Mouse (Mus musculus) intestine, postnatal 0 days (tissue): ENCODE results near the gene Casp8ap2. TPM values are rescaled to one million over a fixed set of nuclear protein-coding genes. Genes with fewer than 3 reads are reported as not detected.

ENCODE experiments used
- ATAC-seq: fragments of 200-750 bp; cut with Nextera tagmentation; 2 replicates; pipeline ENCODE4 v1.8.0; 2017; ENCODE audit warnings: mild to moderate bottlenecking, moderate TSS enrichment, moderate library complexity
- H3K27ac ChIP-seq: fragments of 300-500 bp; sonication (generic); 2 replicates; pipeline ENCODE4 v1.5.1; 2014; ENCODE audit warnings: mild to moderate bottlenecking, low read depth, low read length, moderate library complexity
- H3K27me3 ChIP-seq: fragments of 300-500 bp; sonication (generic); replicated peaks from 2 replicates; pipeline ENCODE4 v1.6.1; 2014; ENCODE audit warnings: low read length, mixed read lengths; ENCODE audit not compliant: control insufficient read depth, insufficient read depth
- H3K36me3 ChIP-seq: fragments of 300-500 bp; sonication (generic); 2 replicates; pipeline ENCODE4 v1.6.1; 2014; ENCODE audit warnings: mild to moderate bottlenecking, moderate library complexity; ENCODE audit not compliant: control insufficient read depth, insufficient read depth
- H3K4me1 ChIP-seq: fragments of 300-500 bp; sonication (generic); replicated peaks from 2 replicates; pipeline ENCODE4 v1.6.1; 2014; ENCODE audit warnings: antibody characterized with exemption, low read length, mixed read lengths; ENCODE audit not compliant: control insufficient read depth, insufficient read depth
- H3K4me2 ChIP-seq: fragments of 300-500 bp; sonication (generic); replicated peaks from 2 replicates; pipeline ENCODE4 v1.6.1; 2014; ENCODE audit warnings: low read depth, mild to moderate bottlenecking, moderate library complexity
- H3K4me3 ChIP-seq: fragments of 300-500 bp; sonication (generic); 2 replicates; pipeline ENCODE4 v1.5.1; 2014; ENCODE audit warnings: low read depth, low read length
- H3K9ac ChIP-seq: fragments of 300-500 bp; sonication (generic); 2 replicates; pipeline ENCODE4 v1.6.1; 2014; ENCODE audit warnings: mild to moderate bottlenecking, low read depth, low read length
- H3K9me3 ChIP-seq: fragments of 300-500 bp; sonication (generic); 2 replicates; pipeline ENCODE4 v1.6.1; 2016; ENCODE audit warnings: mixed run types; ENCODE audit not compliant: control insufficient read depth
- CTCF ChIP-seq: sonication (generic); IDR thresholded peaks from 2 replicates; pipeline ENCODE4 v1.5.1; 2016; ENCODE audit warnings: low read depth, mild to moderate bottlenecking, control low read depth, antibody characterized with exemption, moderate library complexity
- WGBS: fragments of 180-500 bp; shearing (Covaris S2); extraction: QIAGEN DNeasy Blood & Tissue Kit; methylation state at CpG from one replicate; pipeline ENCODE4 v1.1.7; 2014; 5-methylcytosine and 5-hydroxymethylcytosine counted together
- polyA plus RNA-seq: library from polyadenylated mRNA; unstranded; fragments of >200 nt; fragmentation: Nextera tagmentation; extraction: Ambion mirVana; gene quantifications from 2 replicates; pipeline ENCODE4 v1.2.1, GENCODE M21; 2015

Gene Casp8ap2
- polyA plus RNA-seq, 1 experiment from 2014 or later, result 18.4 TPM

- Histone ChIP-seq H3K4me1 (no peaks in the 10 kb centered on the region), H3K27ac (peak within 1 kb of the TSS; percentile 79), H3K27me3 (no peaks in the 10 kb centered on the region), H3K9ac (peak within 1 kb of the TSS; percentile 52), H3K4me3 (peak within 1 kb of the TSS; percentile 85), H3K36me3 (peaks cover 11% of the 10 kb centered on the region; the same call in 1 of the 2 replicates), H3K4me2 (peak within 1 kb of the TSS; percentile 68), H3K9me3 (no peaks in the 10 kb centered on the region)
- TF ChIP-seq CTCF, result no peak
- under 1% methylated on average over 68 of the region's 68 CpGs for WGBS
- ATAC-seq, result peak; percentile 95
Measured at GRCm38 (mm10) chr4:32656918-32657662, 41.8 kb downstream of the Casp8ap2 start, which contains the start of gene Mdn1. Gene Mdn1, plus strand, starts transcription at chr4:32657119.

- Histone ChIP-seq H3K9me3 (no peaks in the 10 kb centered on the region), H3K9ac (no peak overlapping the region), H3K27me3 (no peaks in the 10 kb centered on the region), H3K27ac (no peak overlapping the region), H3K4me2 (no peak overlapping the region), H3K4me3 (no peak overlapping the region), H3K36me3 (peaks cover 26% of the 10 kb centered on the region), H3K4me1 (no peaks in the 10 kb centered on the region)
- no peak for ATAC-seq
- WGBS, result 88% methylated on average over 4 of the region's 4 CpGs
- no peak for TF ChIP-seq CTCF
Measured at GRCm38 (mm10) chr4:32665843-32666242, 50.6 kb downstream of the Casp8ap2 start.

- Histone ChIP-seq H3K4me1 (no peaks in the 10 kb centered on the region), H3K9ac (no peak overlapping the region), H3K9me3 (no peaks in the 10 kb centered on the region), H3K36me3 (peaks cover 43% of the 10 kb centered on the region), H3K4me3 (no peak overlapping the region), H3K4me2 (no peak overlapping the region), H3K27ac (no peak overlapping the region), H3K27me3 (no peaks in the 10 kb centered on the region)
- WGBS, result 85% methylated on average over 1 of the region's 1 CpGs
- peak; percentile 45 for TF ChIP-seq CTCF
- ATAC-seq, result no peak
Measured at GRCm38 (mm10) chr4:32668291-32668690, 53.0 kb downstream of the Casp8ap2 start.

GRCm38 (mm10) chr4:32669825-32670224 is 54.6 kb downstream of the Casp8ap2 start:
- Histone ChIP-seq H3K27me3 (no peaks in the 10 kb centered on the region), H3K4me3 (no peak overlapping the region), H3K9ac (no peak overlapping the region), H3K4me2 (no peak overlapping the region), H3K27ac (no peak overlapping the region), H3K36me3 (peaks cover 38% of the 10 kb centered on the region), H3K4me1 (no peaks in the 10 kb centered on the region), H3K9me3 (no peaks in the 10 kb centered on the region)
- peak; percentile 51 for TF ChIP-seq CTCF
- 84% methylated on average over 2 of the region's 2 CpGs for WGBS
- ATAC-seq, result no peak

GRCm38 (mm10) chr4:32674025-32674424 is 58.8 kb downstream of the Casp8ap2 start:
- no peak for TF ChIP-seq CTCF
- no peak overlapping the region for H3K4me2 ChIP-seq
- no peaks in the 10 kb centered on the region for H3K4me1 ChIP-seq
- no peaks in the 10 kb centered on the region for H3K9me3 ChIP-seq
- no peak for ATAC-seq
- no peak overlapping the region for H3K4me3 ChIP-seq
- H3K27me3 ChIP-seq, result no peaks in the 10 kb centered on the region
- peaks cover 39% of the 10 kb centered on the region for H3K36me3 ChIP-seq
- WGBS, result 75% methylated on average over 2 of the region's 2 CpGs
- no peak overlapping the region for H3K27ac ChIP-seq
- H3K9ac ChIP-seq, result no peak overlapping the region

- TF ChIP-seq CTCF, result no peak
Measured at GRCm38 (mm10) chr4:32677471-32677870, 62.2 kb downstream of the Casp8ap2 start.

More at GRCm38 (mm10) chr4:32677471-32677870, 62.2 kb downstream of the Casp8ap2 start:
- WGBS, result 92% methylated on average over 3 of the region's 3 CpGs
- no peak overlapping the region for H3K4me2 ChIP-seq
- H3K27ac ChIP-seq, result no peak overlapping the region
- H3K9me3 ChIP-seq, result no peaks in the 10 kb centered on the region
- ATAC-seq, result no peak
- peaks cover 40% of the 10 kb centered on the region for H3K36me3 ChIP-seq
- H3K4me1 ChIP-seq, result no peaks in the 10 kb centered on the region
- no peak overlapping the region for H3K9ac ChIP-seq
- H3K4me3 ChIP-seq, result no peak overlapping the region
- no peaks in the 10 kb centered on the region for H3K27me3 ChIP-seq
